Mouse (Mus musculus) heart, postnatal 25 days (tissue): ENCODE measurements around the gene Prkca. TPM values are rescaled to one million over a fixed set of nuclear protein-coding genes. Genes with fewer than 3 reads are reported as not detected.

Experiments used
- DNase-seq: peaks from one replicate; pipeline ENCODE4 v3.0.0; 2022; ENCODE audit warnings: low spot score
- intact Hi-C: fragments of 180-260 bp; cut with DNase I; formaldehyde crosslinking; loops from one replicate; pipeline ENCODE4 v1.15.1; 2025
- total RNA-seq, 2 experiments: library from RNA; stranded (reverse); gene quantifications; 2 replicates each; pipeline ENCODE4 v1.2.3; 2021

Gene Prkca
- total RNA-seq, 2 experiments from 2014 or later, result 39.0 to 39.7 TPM

GRCm38 (mm10) chr11:108010465-108010864 lies 333.3 kb downstream of the Prkca start:
- intact Hi-C loops, result no loop called here

GRCm38 (mm10) chr11:107998891-107999290 lies 344.8 kb downstream of the Prkca start:
- intact Hi-C loops, result loop anchor here (10.0 kb wide), 1 partner anchor 374 kb away; no protein-coding TSS in a partner anchor
- no peak for DNase-seq

More at GRCm38 (mm10) chr11:108010465-108010864, 333.3 kb downstream of the Prkca start:
- DNase-seq, result no peak

- intact Hi-C loops, result loop anchor here (10.0 kb wide), 1 partner anchor 372 kb away; no protein-coding TSS in a partner anchor
- no peak for DNase-seq
These were observed 346.6 kb downstream of the Prkca start for GRCm38 (mm10) chr11:107996896-107997670.

- intact Hi-C loops, result loop anchor here (1.0 to 10.0 kb wide), 2 partner anchors 130 to 370 kb away; no protein-coding TSS in a partner anchor
- no peak for DNase-seq
These were observed 349.2 kb downstream of the Prkca start for GRCm38 (mm10) chr11:107994487-107994886.

GRCm38 (mm10) chr11:107993792-107994191 lies 349.9 kb downstream of the Prkca start:
- intact Hi-C loops, result loop anchor here (1.0 to 10.0 kb wide), 2 partner anchors 129 to 369 kb away; no protein-coding TSS in a partner anchor

GRCm38 (mm10) chr11:107992500-107992899 lies 351.2 kb downstream of the Prkca start:
- DNase-seq, result no peak
- intact Hi-C loops, result loop anchor here (10.0 kb wide), 1 partner anchor 368 kb away; no protein-coding TSS in a partner anchor

More at GRCm38 (mm10) chr11:107993792-107994191, 349.9 kb downstream of the Prkca start:
- no peak for DNase-seq

- intact Hi-C loops, result loop anchor here (10.0 kb wide), 1 partner anchor 367 kb away; no protein-coding TSS in a partner anchor
These were observed 351.7 kb downstream of the Prkca start for GRCm38 (mm10) chr11:107991990-107992389.

GRCm38 (mm10) chr11:107989241-107989640 lies 354.5 kb downstream of the Prkca start:
- intact Hi-C loops, result no loop called here
- DNase-seq, result no peak

More at GRCm38 (mm10) chr11:107991990-107992389, 351.7 kb downstream of the Prkca start:
- DNase-seq, result no peak

GRCm38 (mm10) chr11:107985941-107986340 lies 357.8 kb downstream of the Prkca start:
- no peak for DNase-seq
- intact Hi-C loops, result no loop called here

GRCm38 (mm10) chr11:107983883-107984282 lies 359.8 kb downstream of the Prkca start:
- intact Hi-C loops, result no loop called here
- DNase-seq, result no peak

- intact Hi-C loops, result no loop called here
- no peak for DNase-seq
These were observed 360.5 kb downstream of the Prkca start for GRCm38 (mm10) chr11:107983224-107983623.

- intact Hi-C loops, result loop anchor here (1.0 kb wide), 1 partner anchor 118 kb away; no protein-coding TSS in a partner anchor
- DNase-seq, result no peak
These were observed 361.4 kb downstream of the Prkca start for GRCm38 (mm10) chr11:107982225-107982896.

GRCm38 (mm10) chr11:107979497-107980174 lies 364.1 kb downstream of the Prkca start:
- no peak for DNase-seq
- intact Hi-C loops, result no loop called here

GRCm38 (mm10) chr11:107969943-107970342 lies 373.8 kb downstream of the Prkca start:
- intact Hi-C loops, result no loop called here
- no peak for DNase-seq

- no peak for DNase-seq
- intact Hi-C loops, result no loop called here
These were observed 375.6 kb downstream of the Prkca start for GRCm38 (mm10) chr11:107968147-107968546.

GRCm38 (mm10) chr11:107966229-107966628 lies 377.5 kb downstream of the Prkca start:
- DNase-seq, result no peak
- intact Hi-C loops, result no loop called here

- intact Hi-C loops, result no loop called here
- no peak for DNase-seq
These were observed 378.3 kb downstream of the Prkca start for GRCm38 (mm10) chr11:107965449-107965848.

- intact Hi-C loops, result no loop called here
- DNase-seq, result no peak
These were observed 386.0 kb downstream of the Prkca start for GRCm38 (mm10) chr11:107957566-107958350.
